Mouse (Mus musculus): ENCODE measurements around the gene Mrpl27. TPM values are rescaled to one million over a fixed set of nuclear protein-coding genes. Genes with fewer than 3 reads are reported as not detected.

Mrpl27 gene
- polyA plus RNA-seq, 1 experiment: 85.5 TPM

DNA sequence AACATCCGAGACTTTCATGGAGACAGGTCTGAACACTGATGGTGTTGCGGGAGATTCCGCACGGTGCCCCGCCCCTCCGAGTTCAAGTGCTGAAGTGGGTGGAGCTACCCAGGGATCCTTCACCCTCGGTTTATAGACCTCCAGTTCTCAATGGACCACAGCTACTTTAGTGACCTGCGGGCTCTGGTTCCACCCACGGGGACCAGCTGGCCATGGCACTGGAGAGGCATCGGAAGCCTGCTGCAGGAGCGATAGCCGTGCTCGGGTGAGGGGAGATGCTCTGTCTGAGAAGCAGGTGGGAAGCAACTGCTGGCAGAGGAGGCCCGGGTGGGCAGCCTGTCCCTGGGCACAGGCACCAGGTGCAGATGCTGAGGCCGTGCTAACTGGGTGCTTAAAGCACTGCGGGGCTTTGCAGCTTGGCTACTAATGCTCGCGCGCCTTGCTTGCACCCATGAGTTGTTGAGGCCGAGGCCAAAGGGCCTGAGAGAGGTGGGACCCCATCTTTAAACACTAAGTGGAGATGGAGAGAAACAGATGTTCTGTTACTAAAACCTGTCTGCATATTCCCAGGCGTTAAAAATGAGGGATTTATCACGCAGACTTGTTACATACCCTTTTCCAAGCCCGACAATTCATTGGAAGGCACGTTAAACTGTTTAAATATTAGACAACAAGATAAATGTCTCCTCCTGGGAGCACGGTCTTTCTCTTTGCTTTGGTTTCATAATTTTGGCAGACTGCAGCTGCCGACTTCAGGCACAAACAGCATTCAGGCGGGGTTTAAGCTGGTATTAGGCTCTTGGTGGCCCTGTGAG, 48.0 kb downstream of the Mrpl27 start:
- peak; percentile 12 for DNase-seq (ENCODE audit: low read depth)
- TF ChIP-seq POLR2A (IDR thresholded peaks at IDR 0.05; ENCODE audit: borderline replicate concordance, extremely low read depth, insufficient read depth, insufficient read length, poor library complexity, severe bottlenecking) (no peak), CTCF (IDR thresholded peaks at IDR 0.05; ENCODE audit: borderline replicate concordance, extremely low read depth, insufficient read depth, insufficient read length) (no peak)

DNA sequence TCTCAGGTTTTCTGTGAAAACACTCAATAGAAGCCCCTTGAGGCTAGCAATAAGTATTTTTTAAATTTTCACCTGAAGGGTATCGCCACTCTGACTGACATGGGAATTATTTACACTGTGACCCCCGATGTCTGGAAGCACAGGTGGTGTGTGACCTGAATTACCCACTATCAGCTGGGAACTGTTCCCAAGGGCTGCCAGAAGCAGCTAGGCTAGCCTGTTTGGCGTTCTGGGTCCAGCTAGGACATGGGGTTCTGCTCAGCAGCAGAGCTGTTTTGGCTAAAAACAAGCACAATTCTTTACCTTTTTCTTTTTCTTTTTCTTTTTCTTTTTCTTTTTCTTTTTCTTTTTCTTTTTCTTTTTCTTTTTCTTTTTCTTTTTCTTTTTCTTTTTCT, 48.6 kb downstream of the Mrpl27 start:
- TF ChIP-seq POLR2A (IDR thresholded peaks at IDR 0.05; ENCODE audit: borderline replicate concordance, extremely low read depth, insufficient read depth, insufficient read length, poor library complexity, severe bottlenecking) (no peak), CTCF (IDR thresholded peaks at IDR 0.05; ENCODE audit: borderline replicate concordance, extremely low read depth, insufficient read depth, insufficient read length) (no peak)
- DNase-seq (ENCODE audit: low read depth): no peak

DNA sequence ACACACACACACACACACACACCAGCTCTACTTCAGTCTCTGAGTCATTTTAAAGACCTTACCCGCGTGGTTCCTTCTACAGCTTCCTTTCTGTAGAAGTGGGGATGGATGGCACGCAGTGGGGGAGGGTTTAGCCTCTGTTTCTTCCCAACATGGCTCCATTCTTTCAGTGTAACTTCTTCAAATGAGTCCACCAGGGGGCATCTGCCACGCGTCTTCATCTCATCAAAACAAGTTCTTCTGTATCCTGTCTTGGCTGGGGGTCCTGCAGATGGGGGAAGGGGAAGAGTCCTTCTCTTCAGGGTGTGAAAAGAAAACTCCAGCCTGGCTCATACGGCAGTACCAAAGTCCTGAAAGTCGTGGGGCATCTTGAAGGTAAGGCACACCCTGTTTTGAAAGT, 50.5 kb downstream of the Mrpl27 start:
- DNase-seq (ENCODE audit: low read depth): peak; percentile 62
- no peak for TF ChIP-seq POLR2A (IDR thresholded peaks at IDR 0.05; ENCODE audit: borderline replicate concordance, extremely low read depth, insufficient read depth, insufficient read length, poor library complexity, severe bottlenecking)
- TF ChIP-seq CTCF (IDR thresholded peaks at IDR 0.05; ENCODE audit: borderline replicate concordance, extremely low read depth, insufficient read depth, insufficient read length): no peak

DNA sequence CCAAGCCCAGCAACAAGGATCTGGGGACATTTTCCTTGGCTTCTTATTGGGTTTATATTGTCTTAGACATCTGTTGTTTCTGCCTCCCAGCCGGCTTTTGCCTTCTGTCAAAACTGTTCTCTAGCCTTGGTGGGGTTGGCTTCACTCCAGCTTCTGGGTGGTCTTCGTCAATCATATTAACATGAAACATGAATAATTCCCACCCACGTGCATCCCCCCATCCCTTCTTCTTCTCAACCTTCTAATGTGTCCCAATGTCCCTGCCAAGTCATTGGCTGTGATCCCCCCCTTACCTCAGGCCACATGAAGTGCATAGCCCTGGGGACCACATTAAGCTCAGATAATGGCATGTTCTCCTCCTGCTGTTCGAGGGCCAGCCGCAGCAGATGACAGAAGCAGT, 50.9 kb downstream of the Mrpl27 start, which contains the start of gene Gm11541:
TSS of gene Gm11541 (minus strand) at position 28 of the 400 bp plus-strand sequence.
- peak; percentile 72 for DNase-seq (ENCODE audit: low read depth)
- TF ChIP-seq POLR2A (IDR thresholded peaks at IDR 0.05; ENCODE audit: borderline replicate concordance, extremely low read depth, insufficient read depth, insufficient read length, poor library complexity, severe bottlenecking) (no peak), CTCF (IDR thresholded peaks at IDR 0.05; ENCODE audit: borderline replicate concordance, extremely low read depth, insufficient read depth, insufficient read length) (no peak)

Other genes starting within 250 kb of the Mrpl27 start
- 208 and 232 TPM in 2 replicates for gene Cacna1g, start 179.6 kb upstream of the Mrpl27 start, polyA plus RNA-seq (2012; rRNA removed)
- gene Spata20, start 167.6 kb upstream of the Mrpl27 start, polyA plus RNA-seq (2012; rRNA removed): 0.45 and 0.66 TPM in 2 replicates
- 0.50 and 1.5 TPM in 2 replicates for gene Epn3, start 153.8 kb upstream of the Mrpl27 start, polyA plus RNA-seq (2012; rRNA removed)
- 2.5 and 3.0 TPM in 2 replicates for gene Mycbpap, start 132.0 kb upstream of the Mrpl27 start, polyA plus RNA-seq (2012; rRNA removed)
- 8.7 and 9.0 TPM in 2 replicates for gene Rsad1, start 104.5 kb upstream of the Mrpl27 start, polyA plus RNA-seq (2012; rRNA removed)
- 0.06 and 0.44 TPM in 2 replicates for gene Chad, start 88.7 kb upstream of the Mrpl27 start, polyA plus RNA-seq (2012; rRNA removed)
- gene Acsf2, start 51.9 kb upstream of the Mrpl27 start, polyA plus RNA-seq (2012; rRNA removed): 7.2 and 9.7 TPM in 2 replicates
- gene Lrrc59, start 24.0 kb upstream of the Mrpl27 start, polyA plus RNA-seq (2012; rRNA removed): 89.6 and 112 TPM in 2 replicates
- gene Eme1, start 197 bp downstream of the Mrpl27 start, polyA plus RNA-seq (2012; rRNA removed): 7.3 and 13.5 TPM in 2 replicates
- gene Xylt2, start 23.7 kb downstream of the Mrpl27 start, polyA plus RNA-seq (2012; rRNA removed): 19.5 and 24.1 TPM in 2 replicates
- gene Gm11541, start 50.7 kb downstream of the Mrpl27 start, polyA plus RNA-seq (2012; rRNA removed): 0.04 TPM in 1 of 2 replicates, not detected in the other
- gene Cdc34b, start 88.0 kb downstream of the Mrpl27 start, polyA plus RNA-seq (2012; rRNA removed): 0.08 and 0.16 TPM in 2 replicates
- not detected in 2 replicates for gene Tmem92, start 128.9 kb downstream of the Mrpl27 start, polyA plus RNA-seq (2012; rRNA removed)

Data from brain, embryonic 14.5 days (tissue).